Mouse (Mus musculus) CH12.LX (cell line): ENCODE measurements around the gene Exoc6. TPM values are rescaled to one million over a fixed set of nuclear protein-coding genes. Genes with fewer than 3 reads are reported as not detected.
A peak's percentile ranks its signal among the peaks of the same experiment; 100 is the strongest.

Experiments
- DNase-seq: peaks from one replicate; pipeline ENCODE4 v3.0.0-alpha.2; 2013; ENCODE audit errors: extremely low read depth
- H3K27ac ChIP-seq: 2 replicates; pipeline ENCODE4 v1.5.1; 2012; ENCODE audit warnings: low read depth, mild to moderate bottlenecking, control low read depth, moderate library complexity; ENCODE audit not compliant: insufficient read depth
- H3K27me3 ChIP-seq: replicated peaks from 2 replicates; pipeline ENCODE3; 2012; ENCODE audit warnings: inconsistent platforms
- H3K36me3 ChIP-seq, 2 experiments: replicated peaks in 1 of 2; 2 replicates each; pipeline versions ENCODE3 to v1.6.1; 2012; ENCODE audit warnings: inconsistent platforms in 1 of 2, low read length in 1 of 2, mild to moderate bottlenecking in 1 of 2, mixed read lengths in 1 of 2, moderate library complexity in 1 of 2; ENCODE audit not compliant: control insufficient read depth in 1 of 2, insufficient read depth in 1 of 2
- H3K4me1 ChIP-seq, 2 experiments: 2 replicates each; pipeline ENCODE4 v1.6.1; 2012; ENCODE audit warnings: inconsistent platforms in 1 of 2, moderate library complexity in 1 of 2; ENCODE audit not compliant: insufficient read depth in 2 of 2, control insufficient read depth in 1 of 2
- H3K4me2 ChIP-seq: 2 replicates; pipeline ENCODE4 v1.6.1; 2012; ENCODE audit warnings: low read depth, mild to moderate bottlenecking, control low read depth; ENCODE audit not compliant: poor library complexity, insufficient read depth, severe bottlenecking
- H3K4me3 ChIP-seq, 3 experiments: fragments of 150-350 bp in 1 of 3; sonication (generic) in 1 of 3; replicated peaks in 1 of 3; 2 replicates each; pipeline versions ENCODE3 to v1.5.1; 2011 to 2012; ENCODE audit warnings: low read depth in 2 of 3, low read length in 2 of 3, mild to moderate bottlenecking in 2 of 3, moderate library complexity in 2 of 3, control low read depth in 1 of 3, improper control_type of control experiment in 1 of 3, inconsistent platforms in 1 of 3, mixed read lengths in 1 of 3; ENCODE audit not compliant: poor library complexity in 1 of 3
- H3K79me2 ChIP-seq: replicated peaks from 2 replicates; pipeline ENCODE4 v1.6.1; 2012; ENCODE audit warnings: mild to moderate bottlenecking, moderate library complexity; ENCODE audit not compliant: control insufficient read depth, poor library complexity, insufficient read depth, severe bottlenecking; ENCODE audit errors: extremely low read depth
- H3K9ac ChIP-seq: 2 replicates; pipeline ENCODE4 v1.6.1; 2012; ENCODE audit warnings: low read depth, mild to moderate bottlenecking, control low read depth, moderate library complexity; ENCODE audit not compliant: insufficient read depth
- H3K9me3 ChIP-seq: replicated peaks from 2 replicates; pipeline ENCODE3; 2012; ENCODE audit warnings: low read length, inconsistent platforms, mixed read lengths
- CTCF ChIP-seq, 2 experiments: IDR thresholded peaks in 1 of 2; conservative IDR thresholded peaks in 1 of 2; 2 replicates each; pipeline ENCODE4 v1.5.1; 2011 to 2012; ENCODE audit warnings: low read depth in 2 of 2, low read length in 2 of 2, improper control_type of control experiment in 1 of 2, inconsistent platforms in 1 of 2, mild to moderate bottlenecking in 1 of 2, moderate library complexity in 1 of 2
- ETS1 ChIP-seq: conservative IDR thresholded peaks from 2 replicates; pipeline ENCODE4 v1.6.1; 2012; ENCODE audit warnings: low read depth, mild to moderate bottlenecking, inconsistent platforms, low read length, improper control_type of control experiment, moderate library complexity
- MAFK ChIP-seq: IDR thresholded peaks from 2 replicates; pipeline ENCODE4 v1.6.1; 2011; ENCODE audit warnings: low read length, improper control_type of control experiment; ENCODE audit not compliant: insufficient replicate concordance
- MEF2A ChIP-seq: IDR thresholded peaks from 2 replicates; pipeline ENCODE4 v1.6.1; 2014; ENCODE audit warnings: low read depth, mild to moderate bottlenecking, inconsistent platforms, low read length, improper control_type of control experiment, borderline replicate concordance
- RAD21 ChIP-seq: IDR thresholded peaks from 2 replicates; pipeline ENCODE4 v1.6.1; 2011; ENCODE audit warnings: low read depth, mild to moderate bottlenecking, low read length, improper control_type of control experiment, moderate library complexity
- SIN3A ChIP-seq: IDR thresholded peaks from 2 replicates; pipeline ENCODE4 v1.6.1; 2012; ENCODE audit warnings: low read length, improper control_type of control experiment, inconsistent platforms
- SMC3 ChIP-seq: IDR thresholded peaks from 2 replicates; pipeline ENCODE4 v1.6.1; 2011; ENCODE audit warnings: low read depth, low read length, improper control_type of control experiment
- TBP ChIP-seq: conservative IDR thresholded peaks from 2 replicates; pipeline ENCODE4 v1.6.1; 2011; ENCODE audit warnings: low read depth, low read length, improper control_type of control experiment
- ZNF384 ChIP-seq: IDR thresholded peaks from 2 replicates; pipeline ENCODE4 v1.6.1; 2012; ENCODE audit warnings: low read depth, low read length, improper control_type of control experiment, inconsistent platforms
- dilution Hi-C: fragments of 300-500 bp; cut with MboI; formaldehyde crosslinking; loops from 2 replicates; pipeline ENCODE4 v1.14.3; 2020; ENCODE audit warnings: low sequenced_read_pairs; ENCODE audit not compliant: extremely low pct_unique_long_range_greater_than_20kb, extremely low pct_ligation_motif_present
- in situ Hi-C: fragments of 300-500 bp; cut with MboI; formaldehyde crosslinking; loops from 3 replicates; pipeline ENCODE4 v1.14.3; 2019; ENCODE audit warnings: low sequenced_read_pairs, low pct_ligation_motif_present, low pct_unique_long_range_greater_than_20kb, mixed read lengths
- polyA plus RNA-seq: library from polyadenylated mRNA; unstranded; fragments of >175 nt; gene quantifications from 2 replicates; pipeline ENCODE4 v1.2.1, GENCODE M21; 2012; ENCODE audit warnings: low read depth; ENCODE audit not compliant: insufficient read length
- total RNA-seq, 2 experiments: library from RNA; depleted of rRNA; stranded (reverse); fragments of 300-350 nt in 1 of 2; fragments of >200 nt in 1 of 2; gene quantifications; 2 replicates each; pipeline ENCODE4 v1.2.3; 2012 to 2014

The Exoc6 gene
- total and polyA plus RNA-seq, 3 experiments, result 8.0 to 18.5 (median 12.1) TPM

DNA sequence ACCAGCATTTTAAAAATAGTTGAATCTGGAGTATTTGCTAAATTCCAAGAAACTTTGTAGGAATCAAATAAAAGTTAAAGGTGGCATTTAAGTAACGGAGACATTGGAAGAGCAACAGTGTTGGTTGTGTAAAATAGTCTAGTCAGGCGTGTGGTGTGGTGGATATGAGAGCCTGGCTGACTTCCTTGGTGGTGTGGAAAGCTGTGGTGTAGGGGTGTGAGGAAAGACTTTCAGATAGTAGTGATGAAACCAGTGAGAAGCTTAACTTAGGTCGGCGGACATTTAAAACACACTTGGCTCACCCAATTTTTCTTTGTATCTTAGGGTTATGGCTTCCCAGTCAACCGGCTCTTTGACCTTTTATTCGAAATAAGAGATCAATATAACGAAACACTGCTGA, 40.3 kb downstream of the Exoc6 start:
- Histone ChIP-seq H3K27ac (no peak overlapping the region), H3K79me2 (no peaks in the 10 kb centered on the region), H3K27me3 (no peaks in the 10 kb centered on the region), H3K9me3 (peaks cover 4% of the 10 kb centered on the region), H3K36me3 (peaks cover 10 to 40% of the 10 kb centered on the region in 2 experiments), H3K4me2 (no peak overlapping the region), H3K9ac (no peak overlapping the region), H3K4me1 (no peaks in the 10 kb centered on the region), H3K4me3 (no peak overlapping the region)
- dilution Hi-C loops, result no loop called here
- DNase-seq, result no peak
- in situ Hi-C loops, result loop anchor here (25.0 kb wide), 1 partner anchor 297 kb away; no protein-coding TSS in a partner anchor
- TF ChIP-seq MEF2A, result no peak
- TF ChIP-seq ETS1, result no peak

DNA sequence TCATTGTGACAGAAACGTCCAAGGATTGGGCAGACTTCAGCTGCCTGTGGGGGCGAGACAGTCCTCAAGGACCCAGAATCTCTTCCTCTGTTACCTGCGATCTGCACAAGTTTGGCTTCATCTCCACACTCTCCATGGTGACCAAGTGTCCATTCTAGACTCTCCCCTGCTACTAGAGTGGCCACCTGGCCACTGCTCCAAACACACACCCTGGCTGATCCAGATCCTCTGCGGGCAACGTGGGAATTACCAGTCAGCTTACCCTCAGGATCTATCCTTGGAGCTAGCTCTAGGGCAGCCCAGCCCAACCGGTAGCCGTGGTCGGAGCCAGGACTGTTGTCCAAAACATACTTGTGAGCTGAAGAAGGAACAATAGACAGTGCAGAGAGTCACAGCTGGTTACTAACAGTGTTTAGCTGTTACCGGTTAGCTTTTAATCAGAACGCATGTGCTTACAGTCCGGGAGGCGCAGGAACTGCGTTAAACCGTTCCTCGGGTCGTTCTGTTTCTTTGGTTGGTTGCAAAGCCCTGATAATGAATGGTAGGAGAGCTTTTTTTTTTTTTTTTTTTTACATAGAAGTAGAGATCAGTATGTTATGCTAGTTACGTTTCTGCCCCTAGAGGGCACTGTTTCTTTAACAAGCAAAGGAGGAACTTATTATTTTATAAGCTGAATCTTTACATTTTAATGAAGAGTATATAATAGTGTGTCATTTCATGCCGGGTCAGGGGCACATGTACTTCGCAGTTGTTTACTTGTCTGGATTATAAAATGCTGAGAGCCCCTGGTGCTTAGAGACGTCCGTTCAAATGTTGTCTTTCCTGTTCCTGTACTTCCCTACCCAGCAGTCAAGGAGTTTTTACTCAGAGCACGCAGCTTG, 52.0 kb downstream of the Exoc6 start:
- Histone ChIP-seq H3K4me3 (no peak overlapping the region), H3K9ac (no peak overlapping the region), H3K36me3 (peaks cover 0 to 40% of the 10 kb centered on the region in 2 experiments), H3K4me2 (no peak overlapping the region), H3K79me2 (no peaks in the 10 kb centered on the region), H3K9me3 (no peaks in the 10 kb centered on the region), H3K27me3 (no peaks in the 10 kb centered on the region), H3K4me1 (no peaks in the 10 kb centered on the region), H3K27ac (no peak overlapping the region)
- in situ Hi-C loops, result no loop called here
- peak; percentile 47 for DNase-seq
- dilution Hi-C loops, result no loop called here
- peak; percentile 23 for TF ChIP-seq SMC3
- peak; percentile 31 to 65 for TF ChIP-seq CTCF (conservative IDR thresholded peaks at IDR 0.05 in 1 of 2, IDR thresholded peaks at IDR 0.05 in 1 of 2; ENCODE audit: low read depth in 2 of 2, low read length in 2 of 2)
- no peak for TF ChIP-seq SIN3A
- no peak for TF ChIP-seq TBP
- peak; percentile 93 for TF ChIP-seq ZNF384
- TF ChIP-seq RAD21, result peak; percentile 50

DNA sequence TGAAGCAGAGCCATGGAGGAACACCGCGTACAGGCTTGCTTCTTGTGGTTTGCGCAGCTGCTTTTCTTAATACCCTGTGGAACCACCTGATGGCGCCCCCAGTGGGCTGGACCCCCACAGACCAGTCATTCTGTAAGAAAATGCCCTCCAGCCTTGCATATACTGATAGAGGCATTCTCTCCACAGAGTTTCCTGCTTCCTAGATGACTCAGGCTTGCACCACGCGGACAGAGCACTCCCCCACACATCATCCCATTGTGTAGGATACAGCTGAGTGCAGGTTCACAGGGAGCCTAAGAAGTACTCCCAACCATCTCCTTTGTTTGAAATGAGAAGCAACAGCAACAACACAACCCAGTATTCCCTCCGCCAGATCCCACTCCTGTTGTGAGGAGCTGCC, 59.8 kb downstream of the Exoc6 start:
- Histone ChIP-seq H3K4me1 (peaks cover 0 to 3% of the 10 kb centered on the region in 2 experiments; a peak in 1 of 4 replicates), H3K36me3 (peaks cover under 1 to 31% of the 10 kb centered on the region in 2 experiments), H3K27me3 (no peaks in the 10 kb centered on the region), H3K9ac (no peak overlapping the region), H3K4me2 (no peak overlapping the region), H3K27ac (no peak overlapping the region), H3K79me2 (no peaks in the 10 kb centered on the region), H3K9me3 (no peaks in the 10 kb centered on the region), H3K4me3 (no peak overlapping the region)
- no peak for DNase-seq
- TF ChIP-seq CTCF (conservative IDR thresholded peaks at IDR 0.05 in 1 of 2, IDR thresholded peaks at IDR 0.05 in 1 of 2; ENCODE audit: low read depth in 2 of 2, low read length in 2 of 2) (peak in 1 of 2 experiments; percentile 3; a peak in 1 of 4 replicates), MAFK (no peak)
- dilution Hi-C loops (no loop called here), in situ Hi-C loops (no loop called here)
